In the genomic region with DNA sequence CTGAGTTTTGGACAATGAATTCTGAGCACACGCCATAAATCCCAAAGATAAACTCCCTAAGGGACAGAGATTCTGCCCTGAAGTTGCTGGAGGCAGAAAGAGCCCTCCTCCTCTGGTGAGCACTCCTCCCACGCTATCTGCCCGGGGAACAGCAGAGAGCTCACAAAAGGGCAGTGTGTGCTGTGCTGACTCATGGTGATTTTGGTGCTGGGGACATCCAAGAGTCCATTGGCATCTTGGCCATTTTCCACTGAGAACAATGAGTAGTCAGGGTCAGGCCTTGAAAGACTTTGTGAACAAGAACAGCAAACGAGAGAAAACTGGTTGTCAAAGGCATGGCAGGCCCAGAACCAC, we compare ENCODE assay signal across 8 mouse cellular contexts. TPM values are rescaled to one million over a fixed set of nuclear protein-coding genes. Genes with fewer than 3 reads are reported as not detected.
A peak's percentile ranks its signal among the peaks of the same experiment; 100 is the strongest.
DNase-seq lines count a peak whose midpoint lies in the region; ATAC-seq and TF ChIP-seq lines count a peak whose summit lies in the region.

No protein-coding gene starts in this region.

- 14% methylated on average over 4 of the region's 4 CpGs for WGBS in neural tube, embryonic 12.5 days

- H3K27me3 ChIP-seq in neural tube, embryonic 12.5 days (replicated peaks), result no peaks in the 10 kb centered on the region

- H3K9me3 ChIP-seq in neural tube, embryonic 12.5 days, result no peaks in the 10 kb centered on the region

- no peak overlapping the region for H3K4me3 ChIP-seq in layer of hippocampus, adult 2 months
- no peak overlapping the region for H3K4me3 ChIP-seq in neural tube, embryonic 12.5 days

- ATAC-seq in neural tube, embryonic 12.5 days (ENCODE audit: low FRiP score, low read depth), result peak; percentile 35; the same call in 1 of the 2 replicates

- intact Hi-C loops in gastrocnemius, postnatal 36 days (cut with DNase I), result no loop called here

- peak; percentile 90 to 92 for DNase-seq in adrenal gland, adult (ENCODE audit: inconsistent age in 2 of 2, low spot score in 1 of 2)
- DNase-seq in adrenal gland, postnatal 25 days, result no peak
- DNase-seq in layer of hippocampus, adult 2 months (ENCODE audit: low spot score in 2 of 2), result peak; percentile 38 to 57
- no peak for DNase-seq in layer of hippocampus, adult 9-10 months (ENCODE audit: low spot score)
- DNase-seq in embryo, embryonic 10.5 days (ENCODE audit: low spot score), result peak; percentile 61
- DNase-seq in spleen, postnatal 14 days (ENCODE audit: low spot score in 2 of 2), result no peak
- no peak for DNase-seq in gastrocnemius, postnatal 36 days

- no peak overlapping the region for H3K9ac ChIP-seq in neural tube, embryonic 12.5 days

- H3K36me3 ChIP-seq in neural tube, embryonic 12.5 days, result peaks cover 20% of the 10 kb centered on the region

- peaks cover 28% of the 10 kb centered on the region for H3K4me1 ChIP-seq in neural tube, embryonic 12.5 days

- H3K4me2 ChIP-seq in neural tube, embryonic 12.5 days (replicated peaks), result no peak overlapping the region; the same call in 1 of the 2 replicates

- peak overlapping the region; percentile 83 for H3K27ac ChIP-seq in layer of hippocampus, adult 2 months
- no peak overlapping the region for H3K27ac ChIP-seq in neural tube, embryonic 12.5 days

- no peak for TF ChIP-seq CTCF in layer of hippocampus, adult 2 months (conservative IDR thresholded peaks at IDR 0.05)

RNA-seq across cellular contexts. Expression of a gene that starts 18.5 kb away (rescaled TPM):
- 749 and 764 TPM in 2 replicates for total RNA-seq in adrenal gland, postnatal 25 days (2021)
- total RNA-seq in layer of hippocampus, adult 2 months (2021), result 100 to 1,000 TPM; 597 to 622 TPM
- 353 and 371 TPM in 2 replicates for polyA plus RNA-seq in neural tube, embryonic 12.5 days (2016; fragmentation: Nextera tagmentation; extraction: Ambion mirVana)
- 10 to 100 TPM in 1 of 2 experiments, 1 to 10 TPM in 1; 6.4 to 12.3 TPM for total RNA-seq in gastrocnemius, postnatal 36 days (2021)

RNA-seq across cellular contexts. Expression of a gene that starts 20.9 kb away (rescaled TPM):
- 5.5 and 6.4 TPM in 2 replicates for total RNA-seq in adrenal gland, postnatal 25 days (2021)
- 1 to 10 TPM; 2.3 to 2.5 TPM for total RNA-seq in layer of hippocampus, adult 2 months (2021)
- 0.05 and 0.08 TPM in 2 replicates for polyA plus RNA-seq in neural tube, embryonic 12.5 days (2016; fragmentation: Nextera tagmentation; extraction: Ambion mirVana)
- total RNA-seq in gastrocnemius, postnatal 36 days (2021), result under 1 TPM; 0.10 to 0.20 TPM

Comparison
In these comparisons a context has a peak if more than half of its experiments do, and no peak if none do; other contexts are left out.
1. DNase-seq: peak in adrenal gland, adult (2 of 2), layer of hippocampus, adult 2 months (2 of 2) and embryo, embryonic 10.5 days (single experiment); none in adrenal gland, postnatal 25 days (single experiment), layer of hippocampus, adult 9-10 months (single experiment), spleen, postnatal 14 days (0 of 2) and gastrocnemius, postnatal 36 days (0 of 2).
2. RNA of a gene that starts 18.5 kb away (total RNA-seq): 749 to 764 TPM in adrenal gland, postnatal 25 days and 597 to 622 TPM in layer of hippocampus, adult 2 months; 6.4 to 12.3 TPM in gastrocnemius, postnatal 36 days; every median in the first group is over 10 times any median in the second.